Mouse (Mus musculus): ENCODE results near the gene Pcdh9. TPM values are rescaled to one million over a fixed set of nuclear protein-coding genes. Genes with fewer than 3 reads are reported as not detected.

The Pcdh9 gene
- polyA plus RNA-seq, 1 experiment from 2014 or later, result 35.4 TPM

DNA sequence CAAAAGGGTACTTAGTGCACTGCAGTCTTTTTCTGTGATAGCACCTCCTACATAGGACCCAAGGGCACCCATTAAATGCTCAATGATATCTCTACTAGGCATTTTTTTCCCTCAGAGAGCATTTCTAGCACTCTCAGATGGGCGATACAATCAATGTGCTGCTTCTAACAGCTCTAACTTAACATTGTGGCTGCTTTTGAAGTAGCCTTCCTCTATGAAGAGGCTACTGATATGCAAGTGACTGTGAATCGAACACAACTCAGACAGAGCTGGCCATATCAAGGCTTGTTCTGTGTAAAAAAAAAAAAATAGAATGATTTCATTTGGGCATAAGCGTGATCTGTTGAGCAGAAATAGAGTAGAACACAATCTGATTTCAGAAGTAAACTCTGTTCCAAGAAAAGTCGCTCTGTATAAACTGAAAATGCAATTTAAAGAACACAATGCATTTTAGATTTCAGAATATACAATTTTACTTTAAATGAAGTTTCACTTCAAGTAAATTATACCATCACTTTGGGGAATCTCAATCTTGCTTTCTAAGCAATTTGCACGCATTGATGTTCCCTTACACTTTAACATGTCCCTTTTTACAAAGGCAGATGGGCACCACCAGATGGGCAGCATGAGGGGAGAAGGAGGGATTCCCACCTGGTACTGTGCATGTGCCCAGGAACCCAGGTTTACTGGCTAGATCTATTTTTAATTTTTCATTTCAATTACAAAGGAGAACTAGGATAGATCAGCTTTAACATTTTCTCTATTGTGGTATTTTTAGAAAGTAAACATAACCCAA lies 215.0 kb downstream of the Pcdh9 start:
- H3K4me3 ChIP-seq (replicated peaks), result no peak overlapping the region
- H3K9ac ChIP-seq (replicated peaks), result no peak overlapping the region
- H3K27me3 ChIP-seq, result no peaks in the 10 kb centered on the region
- no peak for ATAC-seq (ENCODE audit: insufficient number of reproducible peaks, insufficient read depth, low FRiP score, low TSS enrichment, low read depth)
- no peak overlapping the region for H3K4me2 ChIP-seq
- H3K36me3 ChIP-seq, result no peaks in the 10 kb centered on the region
- WGBS, result 91% methylated on average over 5 of the region's 5 CpGs
- H3K9me3 ChIP-seq, result peaks cover 8% of the 10 kb centered on the region
- H3K4me1 ChIP-seq (replicated peaks), result no peaks in the 10 kb centered on the region
- no peak overlapping the region for H3K27ac ChIP-seq

DNA sequence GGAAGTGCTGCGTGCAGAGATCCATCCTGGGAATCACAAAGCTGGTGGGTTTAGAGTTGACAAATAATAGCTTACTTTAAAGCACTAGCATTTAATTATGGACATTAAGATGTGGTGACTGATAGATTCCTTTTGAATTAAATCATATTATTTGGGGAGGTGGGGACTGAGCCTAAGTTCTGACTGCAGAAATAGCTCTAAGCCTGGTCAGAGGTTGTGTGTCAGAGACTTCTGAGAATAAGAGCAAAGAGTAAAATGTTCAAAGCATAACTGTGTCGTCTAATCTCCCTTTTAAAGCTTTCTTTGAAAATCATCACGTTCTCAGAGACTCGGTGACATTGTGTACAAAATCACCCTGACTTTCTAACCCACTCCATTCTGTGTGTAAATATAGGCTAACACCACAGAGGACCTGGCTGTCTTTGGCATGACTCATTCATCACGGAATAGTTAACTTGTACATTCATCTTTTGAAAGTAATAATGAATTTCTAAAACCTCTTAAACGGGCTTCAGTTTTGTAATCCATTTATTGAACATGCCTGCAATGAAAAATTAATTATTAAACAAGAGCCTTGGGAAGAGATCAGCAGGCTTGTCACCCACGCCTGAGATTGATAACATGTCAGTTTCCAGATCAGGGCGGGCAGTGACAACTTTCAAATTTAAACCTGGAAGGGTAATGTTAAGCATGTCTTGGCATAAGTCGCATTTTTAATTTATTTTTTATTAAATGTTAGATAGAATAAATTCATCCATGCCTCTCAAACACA lies 236.3 kb downstream of the Pcdh9 start:
- Histone ChIP-seq H3K4me1 (replicated peaks) (no peaks in the 10 kb centered on the region), H3K9ac (replicated peaks) (no peak overlapping the region), H3K27ac (no peak overlapping the region), H3K4me2 (no peak overlapping the region), H3K36me3 (no peaks in the 10 kb centered on the region), H3K4me3 (replicated peaks) (no peak overlapping the region), H3K27me3 (no peaks in the 10 kb centered on the region), H3K9me3 (no peaks in the 10 kb centered on the region)
- no peak for ATAC-seq (ENCODE audit: insufficient number of reproducible peaks, insufficient read depth, low FRiP score, low TSS enrichment, low read depth)
- 82% methylated on average over 9 of the region's 9 CpGs for WGBS

DNA sequence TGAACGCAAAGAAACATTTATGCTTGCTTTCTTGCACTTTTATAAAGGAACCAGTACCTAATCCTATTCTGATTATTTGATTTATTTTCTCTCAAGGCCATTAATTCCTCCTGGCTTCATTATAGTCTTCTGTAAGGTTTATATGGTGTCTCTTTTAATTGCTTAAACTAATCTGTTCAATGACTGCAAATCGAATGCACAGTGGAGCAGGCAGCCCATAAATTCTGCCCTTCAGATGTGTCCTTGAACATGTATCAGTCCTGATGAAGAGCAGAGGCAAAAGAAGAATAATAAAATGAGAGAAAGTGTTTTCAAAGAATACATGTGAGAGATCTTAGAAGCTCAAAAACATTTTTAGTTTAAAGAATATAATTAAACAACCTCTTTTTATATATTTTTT lies 263.2 kb downstream of the Pcdh9 start:
- 71% methylated on average over 2 of the region's 2 CpGs for WGBS
- Histone ChIP-seq H3K27ac (no peak overlapping the region), H3K9me3 (no peaks in the 10 kb centered on the region), H3K27me3 (no peaks in the 10 kb centered on the region), H3K4me1 (replicated peaks) (no peaks in the 10 kb centered on the region), H3K4me3 (replicated peaks) (no peak overlapping the region), H3K9ac (replicated peaks) (no peak overlapping the region), H3K36me3 (no peaks in the 10 kb centered on the region), H3K4me2 (no peak overlapping the region)
- no peak for ATAC-seq (ENCODE audit: insufficient number of reproducible peaks, insufficient read depth, low FRiP score, low TSS enrichment, low read depth)

DNA sequence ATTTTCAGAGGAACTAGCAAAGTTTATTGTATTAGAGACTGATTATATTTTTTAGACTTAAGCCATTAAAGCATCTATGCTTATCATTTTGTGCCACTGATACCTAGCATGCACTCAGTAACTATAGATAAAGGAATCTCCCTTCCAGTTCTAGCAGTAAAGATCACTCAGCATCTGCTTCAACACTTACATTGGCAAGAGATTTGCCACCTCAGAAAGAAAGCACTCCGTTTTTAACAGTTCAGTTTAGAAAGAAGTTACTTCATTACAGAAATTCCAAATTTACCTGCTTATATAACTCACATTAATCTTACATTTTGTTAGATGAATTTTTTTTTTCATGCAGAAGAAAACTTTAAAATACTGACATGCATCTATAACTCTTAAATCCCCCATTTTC lies 266.3 kb downstream of the Pcdh9 start:
- H3K4me1 ChIP-seq (replicated peaks), result no peaks in the 10 kb centered on the region
- no peak overlapping the region for H3K27ac ChIP-seq
- H3K9me3 ChIP-seq, result no peaks in the 10 kb centered on the region
- H3K36me3 ChIP-seq, result no peaks in the 10 kb centered on the region
- WGBS, result 74% methylated on average over 1 of the region's 1 CpGs
- H3K4me2 ChIP-seq, result no peak overlapping the region
- H3K27me3 ChIP-seq, result no peaks in the 10 kb centered on the region
- no peak for ATAC-seq (ENCODE audit: insufficient number of reproducible peaks, insufficient read depth, low FRiP score, low TSS enrichment, low read depth)
- no peak overlapping the region for H3K4me3 ChIP-seq (replicated peaks)
- no peak overlapping the region for H3K9ac ChIP-seq (replicated peaks)

DNA sequence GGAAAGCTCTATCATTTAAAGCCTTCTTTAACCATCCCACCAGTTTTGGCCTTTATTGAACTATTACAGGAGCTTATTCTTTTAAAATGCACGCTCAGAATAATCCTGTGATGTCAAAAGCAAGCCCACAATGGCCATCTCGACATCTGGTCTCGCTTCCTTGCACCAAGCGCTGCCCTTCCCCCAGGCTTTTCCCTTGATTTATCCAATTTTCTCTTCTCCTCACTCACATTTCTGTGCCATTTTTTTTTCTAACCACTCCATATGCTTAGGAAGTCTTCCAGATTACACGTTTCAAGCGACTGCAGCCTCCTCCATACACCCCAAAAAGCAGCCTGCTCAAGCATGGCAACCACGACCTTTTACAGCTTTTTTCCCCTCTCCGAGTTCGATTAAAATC lies 269.3 kb downstream of the Pcdh9 start:
- no peaks in the 10 kb centered on the region for H3K36me3 ChIP-seq
- no peak overlapping the region for H3K4me2 ChIP-seq
- no peak overlapping the region for H3K9ac ChIP-seq (replicated peaks)
- no peak overlapping the region for H3K27ac ChIP-seq
- WGBS, result 74% methylated on average over 9 of the region's 9 CpGs
- H3K4me3 ChIP-seq (replicated peaks), result no peak overlapping the region
- H3K4me1 ChIP-seq (replicated peaks), result no peaks in the 10 kb centered on the region
- no peaks in the 10 kb centered on the region for H3K9me3 ChIP-seq
- no peak for ATAC-seq (ENCODE audit: insufficient number of reproducible peaks, insufficient read depth, low FRiP score, low TSS enrichment, low read depth)
- H3K27me3 ChIP-seq, result no peaks in the 10 kb centered on the region

DNA sequence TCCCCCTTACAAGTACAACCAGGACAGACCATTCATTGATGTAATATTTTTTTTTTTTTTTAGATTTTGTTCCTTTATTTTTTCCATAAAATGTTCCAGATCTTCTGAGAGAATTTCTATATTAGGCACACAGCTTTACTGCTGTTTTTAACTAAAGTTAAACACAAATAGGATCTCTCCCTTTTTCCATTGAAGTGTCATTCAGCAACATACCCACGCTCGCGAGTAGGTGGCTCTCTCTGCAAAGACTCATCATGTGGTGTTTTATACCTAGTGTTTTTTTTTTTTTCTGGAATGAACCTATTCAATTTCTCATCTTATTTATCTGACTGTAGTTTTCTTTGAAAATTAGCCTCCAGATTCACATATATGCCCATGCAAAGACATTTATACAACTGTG lies 282.9 kb downstream of the Pcdh9 start:
- Histone ChIP-seq H3K27ac (no peak overlapping the region), H3K27me3 (no peaks in the 10 kb centered on the region), H3K4me2 (no peak overlapping the region), H3K4me3 (replicated peaks) (no peak overlapping the region), H3K36me3 (no peaks in the 10 kb centered on the region), H3K4me1 (replicated peaks) (no peaks in the 10 kb centered on the region), H3K9me3 (no peaks in the 10 kb centered on the region), H3K9ac (replicated peaks) (no peak overlapping the region)
- ATAC-seq (ENCODE audit: insufficient number of reproducible peaks, insufficient read depth, low FRiP score, low TSS enrichment, low read depth), result no peak
- 91% methylated on average over 3 of the region's 3 CpGs for WGBS

DNA sequence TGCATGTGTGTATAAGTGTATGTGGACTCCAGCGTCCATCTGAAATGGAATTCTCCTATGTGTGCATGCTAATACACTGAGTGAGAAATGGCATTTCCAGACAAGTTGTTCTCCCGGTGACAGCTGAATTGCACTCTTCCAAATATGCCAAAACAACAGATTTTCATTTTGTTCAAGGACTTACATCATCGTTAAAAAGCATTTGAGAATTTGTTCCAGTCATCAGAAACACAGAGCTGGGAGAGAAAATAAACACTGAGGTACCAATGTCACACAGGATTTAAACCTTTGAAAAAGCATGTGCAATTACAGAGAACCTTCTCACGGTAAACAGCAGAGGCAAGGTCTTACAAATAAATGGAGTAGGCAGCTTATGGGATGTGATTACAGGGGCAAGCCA lies 290.5 kb downstream of the Pcdh9 start:
- H3K36me3 ChIP-seq, result no peaks in the 10 kb centered on the region
- no peak overlapping the region for H3K9ac ChIP-seq (replicated peaks)
- H3K9me3 ChIP-seq, result no peaks in the 10 kb centered on the region
- no peak overlapping the region for H3K27ac ChIP-seq
- H3K4me1 ChIP-seq (replicated peaks), result no peaks in the 10 kb centered on the region
- 78% methylated on average over 4 of the region's 4 CpGs for WGBS
- H3K4me2 ChIP-seq, result no peak overlapping the region
- H3K27me3 ChIP-seq, result no peaks in the 10 kb centered on the region
- no peak for ATAC-seq (ENCODE audit: insufficient number of reproducible peaks, insufficient read depth, low FRiP score, low TSS enrichment, low read depth)
- no peak overlapping the region for H3K4me3 ChIP-seq (replicated peaks)

DNA sequence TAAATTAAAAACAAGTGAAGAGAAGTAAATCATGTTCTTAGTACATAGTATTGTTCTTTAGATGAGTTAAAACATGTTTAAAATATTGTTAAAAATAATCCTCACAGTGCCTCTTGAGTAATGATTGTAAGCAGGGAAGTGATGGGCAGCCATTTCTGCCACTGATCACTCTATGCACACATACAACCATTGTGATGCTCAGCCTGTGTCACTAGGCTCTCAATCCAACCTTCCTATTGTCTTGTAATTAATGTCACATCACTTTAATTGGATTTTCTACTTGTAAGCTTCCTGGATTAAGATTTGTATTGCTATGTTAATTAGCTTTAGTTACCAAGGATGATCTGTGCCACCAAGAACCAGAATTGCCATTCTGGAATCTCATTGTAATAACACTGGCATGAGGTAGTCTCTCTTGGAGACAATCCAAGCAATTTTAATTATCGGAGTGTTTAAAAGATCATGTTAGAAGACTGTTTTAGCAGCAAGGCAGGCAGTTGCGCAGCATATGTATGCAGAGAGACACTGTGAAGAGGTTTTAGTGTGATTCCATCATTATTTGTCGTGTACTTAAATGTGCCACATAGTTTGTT lies 305.0 kb downstream of the Pcdh9 start:
- Histone ChIP-seq H3K4me3 (replicated peaks) (no peak overlapping the region), H3K27me3 (no peaks in the 10 kb centered on the region), H3K4me2 (no peak overlapping the region), H3K9me3 (no peaks in the 10 kb centered on the region), H3K27ac (no peak overlapping the region), H3K9ac (replicated peaks) (no peak overlapping the region), H3K4me1 (replicated peaks) (no peaks in the 10 kb centered on the region), H3K36me3 (no peaks in the 10 kb centered on the region)
- no peak for ATAC-seq (ENCODE audit: insufficient number of reproducible peaks, insufficient read depth, low FRiP score, low TSS enrichment, low read depth)
- WGBS, result 75% methylated on average over 3 of the region's 3 CpGs

DNA sequence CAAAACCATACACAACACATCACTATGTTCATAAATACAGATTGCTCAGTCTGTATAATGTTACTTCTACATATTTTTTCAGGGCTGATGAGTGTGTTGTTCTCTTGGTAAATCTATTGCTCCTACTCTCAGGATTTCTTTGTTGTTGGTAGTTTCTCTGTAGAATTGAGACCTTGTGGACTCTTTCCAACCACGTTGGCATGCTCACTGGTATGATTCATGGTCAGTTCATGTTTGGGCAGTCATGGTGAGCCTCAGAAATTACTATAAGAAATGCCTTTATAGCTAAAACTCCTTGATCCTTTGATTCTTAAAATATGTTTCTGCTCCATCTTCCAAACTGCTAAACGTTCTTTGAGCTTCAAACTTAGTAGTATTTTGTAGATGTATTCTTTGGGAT lies 326.1 kb downstream of the Pcdh9 start:
- ATAC-seq (ENCODE audit: insufficient number of reproducible peaks, insufficient read depth, low FRiP score, low TSS enrichment, low read depth), result no peak
- H3K4me1 ChIP-seq (replicated peaks), result no peaks in the 10 kb centered on the region
- WGBS, result 84% methylated on average over 2 of the region's 2 CpGs

DNA sequence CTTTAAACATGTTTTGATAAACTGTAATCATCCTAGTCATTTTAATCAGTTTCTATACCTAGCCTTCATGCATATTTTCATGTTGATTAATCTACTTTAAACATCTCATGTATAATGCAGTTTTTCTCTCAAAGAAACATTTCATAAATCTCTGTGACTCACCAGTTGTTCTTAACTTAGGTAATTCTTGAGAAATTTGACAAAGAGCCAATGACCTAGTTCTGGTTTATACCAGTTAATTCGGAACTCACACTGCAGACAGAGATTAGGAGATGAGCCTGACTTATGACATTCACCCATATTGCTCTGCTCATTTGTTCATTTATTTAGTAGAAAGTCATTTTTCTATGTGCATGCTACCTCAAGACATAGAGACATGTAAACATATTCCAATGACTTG lies 328.9 kb downstream of the Pcdh9 start:
- Histone ChIP-seq H3K27me3 (no peaks in the 10 kb centered on the region), H3K36me3 (no peaks in the 10 kb centered on the region), H3K9me3 (no peaks in the 10 kb centered on the region), H3K4me1 (replicated peaks) (no peaks in the 10 kb centered on the region), H3K9ac (replicated peaks) (no peak overlapping the region), H3K27ac (no peak overlapping the region), H3K4me3 (replicated peaks) (no peak overlapping the region), H3K4me2 (no peak overlapping the region)
- no peak for ATAC-seq (ENCODE audit: insufficient number of reproducible peaks, insufficient read depth, low FRiP score, low TSS enrichment, low read depth)
- WGBS, result 91% methylated on average over 1 of the region's 1 CpGs

More for the DNA sequence above, 326.1 kb downstream of the Pcdh9 start:
- no peaks in the 10 kb centered on the region for H3K9me3 ChIP-seq
- H3K4me3 ChIP-seq (replicated peaks), result no peak overlapping the region
- no peak overlapping the region for H3K4me2 ChIP-seq
- no peaks in the 10 kb centered on the region for H3K27me3 ChIP-seq
- no peak overlapping the region for H3K27ac ChIP-seq
- H3K36me3 ChIP-seq, result no peaks in the 10 kb centered on the region
- no peak overlapping the region for H3K9ac ChIP-seq (replicated peaks)

DNA sequence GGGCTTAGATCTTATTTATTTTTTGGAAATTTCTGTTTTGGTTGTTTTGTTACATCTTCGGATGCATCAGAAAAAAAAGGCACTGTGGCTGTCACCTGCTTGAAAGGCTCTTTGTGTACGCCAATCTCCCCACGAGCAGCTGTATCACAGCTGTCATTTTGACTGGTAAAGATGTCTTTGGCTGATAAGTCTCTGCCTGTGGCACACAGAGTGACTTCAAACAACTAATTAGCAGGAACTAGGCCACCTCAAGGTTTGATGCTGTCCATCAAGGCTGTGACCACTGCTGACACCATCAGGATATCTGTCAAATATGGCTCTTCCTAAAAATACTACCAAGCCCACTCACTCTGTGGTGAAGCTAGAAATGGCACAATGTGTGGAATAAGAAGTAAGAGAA lies 336.7 kb downstream of the Pcdh9 start:
- Histone ChIP-seq H3K4me1 (replicated peaks) (no peaks in the 10 kb centered on the region), H3K4me3 (replicated peaks) (no peak overlapping the region), H3K4me2 (no peak overlapping the region), H3K36me3 (no peaks in the 10 kb centered on the region), H3K9ac (replicated peaks) (no peak overlapping the region), H3K27ac (no peak overlapping the region), H3K9me3 (no peaks in the 10 kb centered on the region), H3K27me3 (no peaks in the 10 kb centered on the region)
- no peak for ATAC-seq (ENCODE audit: insufficient number of reproducible peaks, insufficient read depth, low FRiP score, low TSS enrichment, low read depth)
- WGBS, result 77% methylated on average over 3 of the region's 3 CpGs

All from limb, embryonic 12.5 days (tissue).